Comparison of ENCODE assay signal across 9 mouse cellular contexts in the genomic region with DNA sequence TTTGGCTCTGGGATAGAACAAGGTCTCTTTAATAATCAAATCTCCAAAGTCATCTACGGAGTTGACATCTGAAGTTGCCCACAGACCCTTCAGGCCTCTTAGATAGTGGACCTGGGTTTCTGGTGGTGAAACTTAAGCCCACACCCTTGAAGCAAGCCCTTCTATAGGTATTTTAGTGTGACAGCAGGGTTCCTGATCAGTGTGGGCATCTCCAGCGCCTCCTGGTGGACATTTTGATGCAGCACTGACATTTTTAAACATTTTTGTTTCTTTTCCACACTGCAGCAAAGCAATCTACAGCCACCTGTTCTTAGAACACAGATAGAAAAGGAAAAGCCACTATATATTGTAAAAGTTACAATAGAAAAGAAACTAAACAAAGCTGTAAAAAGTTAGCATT. TPM values are rescaled to one million over a fixed set of nuclear protein-coding genes. Genes with fewer than 3 reads are reported as not detected.
DNase-seq lines count a peak whose midpoint lies in the region; ATAC-seq and TF ChIP-seq lines count a peak whose summit lies in the region.
"Had no signal": no experiment of that assay in that cellular context is flagged by ENCODE, and none has a peak within 500 bp of the region (broad histone marks: within the 10 kb centered on the region; RNA-seq: fewer than 3 reads in every experiment).

No protein-coding gene starts in this region.

- TF ChIP-seq EP300 in heart, adult 2 months (IDR thresholded peaks at IDR 0.05; ENCODE audit: insufficient read depth, low read depth, low read length): no peak

- peak; percentile 86 for TF ChIP-seq CTCF in heart, adult 2 months (IDR thresholded peaks at IDR 0.05)

- intact Hi-C loops in heart, adult 2 months (cut with DNase I): loop anchor here (1.0 kb wide), 1 partner anchor 32 kb away; no protein-coding TSS in a partner anchor

- peak in 1 of 2 experiments; percentile 33 for DNase-seq in heart, adult 2 months
- DNase-seq in urinary bladder, postnatal 25 days (ENCODE audit: low spot score): peak; percentile 20
- DNase-seq in urinary bladder, postnatal 4 days (ENCODE audit: low spot score in 2 of 2): no peak
- DNase-seq in lung, postnatal 14 days: peak; percentile 57
- DNase-seq in left cerebral cortex, adult 9 months (ENCODE audit: low spot score in 2 of 2): no peak
- no peak for DNase-seq in layer of hippocampus, postnatal 36 days

- no peak for TF ChIP-seq POLR2A in heart, adult 2 months (IDR thresholded peaks at IDR 0.05; ENCODE audit: insufficient read depth, low read depth, low read length)

- no peaks in the 10 kb centered on the region for H3K79me2 ChIP-seq in heart, adult 2 months (replicated peaks; ENCODE audit: control insufficient read depth, insufficient read depth, low read length)

- H3K9ac ChIP-seq in heart, adult 2 months (ENCODE audit: low read depth, low read length): no peak overlapping the region
- no peak overlapping the region for H3K9ac ChIP-seq in heart, embryonic 11.5 days (ENCODE audit: low read depth, low read length)

- WGBS in heart, adult 2 months: 20% methylated on average over 2 of the region's 2 CpGs
- 33% methylated on average over 2 of the region's 2 CpGs for WGBS in heart, embryonic 11.5 days (ENCODE audit: insufficient replicate concordance)

- H3K4me3 ChIP-seq in heart, adult 2 months: no peak overlapping the region
- H3K4me3 ChIP-seq in heart, embryonic 11.5 days (ENCODE audit: low read depth, low read length): no peak overlapping the region

- no peaks in the 10 kb centered on the region for H3K36me3 ChIP-seq in heart, adult 2 months (ENCODE audit: control insufficient read depth, insufficient read depth, low read length)
- no peaks in the 10 kb centered on the region; the same call in 1 of the 2 replicates for H3K36me3 ChIP-seq in heart, embryonic 11.5 days (ENCODE audit: control insufficient read depth, insufficient read depth, low read length)

- H3K27me3 ChIP-seq in heart, adult 2 months (ENCODE audit: control insufficient read depth, insufficient read depth, low read length): no peaks in the 10 kb centered on the region
- H3K27me3 ChIP-seq in heart, embryonic 11.5 days (ENCODE audit: control insufficient read depth, insufficient read depth, low read length): no peaks in the 10 kb centered on the region

- no peaks in the 10 kb centered on the region for H3K9me3 ChIP-seq in heart, embryonic 11.5 days (replicated peaks; ENCODE audit: control insufficient read depth, low read length)

- H3K27ac ChIP-seq in heart, adult 2 months: no peak overlapping the region
- no peak overlapping the region for H3K27ac ChIP-seq in heart, embryonic 11.5 days (ENCODE audit: low read depth, low read length)

- no peak for ATAC-seq in heart, embryonic 11.5 days (replicated peaks; ENCODE audit: insufficient number of reproducible peaks, low FRiP score, low TSS enrichment)
- ATAC-seq in erythroid progenitor cell, adult 5-6 weeks (replicated peaks; ENCODE audit: low FRiP score, poor library complexity, severe bottlenecking): peak; percentile 48; the same call in 1 of the 2 replicates

- no peaks in the 10 kb centered on the region for H3K4me1 ChIP-seq in heart, adult 2 months (ENCODE audit: control insufficient read depth, insufficient read depth, low read length)
- no peaks in the 10 kb centered on the region for H3K4me1 ChIP-seq in heart, embryonic 11.5 days (ENCODE audit: control insufficient read depth, insufficient read depth, low read length)

- no peak overlapping the region for H3K4me2 ChIP-seq in heart, embryonic 11.5 days

RNA-seq across cellular contexts. Expression of gene Trim6, which starts 12.6 kb away (rescaled TPM):
- under 1 TPM; 0.10 to 0.34 TPM for total RNA-seq in heart, adult 2 months (2021)
- polyA plus RNA-seq in heart, adult 2 months (2012; rRNA removed): 0.33 and 1.3 TPM in 2 replicates
- polyA plus RNA-seq in heart, embryonic 11.5 days (2014; fragmentation: Nextera tagmentation; extraction: Ambion mirVana): 9.8 and 9.9 TPM in 2 replicates
- 1.7 TPM in 1 of 2 replicates, not detected in the other for total RNA-seq in erythroid progenitor cell, adult 5-6 weeks (2015; ENCODE audit: low replicate concordance)
- not detected in 2 replicates for total RNA-seq in erythroid progenitor cell, adult 5-6 weeks (2017; ENCODE audit: low replicate concordance)
- under 1 TPM in 1 of 2 experiments, not detected in 1; 0.22 TPM for total RNA-seq in layer of hippocampus, postnatal 36 days (2021)

RNA-seq across cellular contexts. Expression of gene Trim34a, which starts 13.1 kb away (rescaled TPM):
- total RNA-seq in heart, adult 2 months (2021): 1 to 10 TPM; 3.9 to 4.0 TPM
- 2.9 and 5.4 TPM in 2 replicates for polyA plus RNA-seq in heart, adult 2 months (2012; rRNA removed)
- polyA plus RNA-seq in heart, embryonic 11.5 days (2014; fragmentation: Nextera tagmentation; extraction: Ambion mirVana): 2.2 and 2.9 TPM in 2 replicates
- total RNA-seq in erythroid progenitor cell, adult 5-6 weeks (2015; ENCODE audit: low replicate concordance): 9.0 and 11.7 TPM in 2 replicates
- 7.6 and 13.5 TPM in 2 replicates for total RNA-seq in erythroid progenitor cell, adult 5-6 weeks (2017; ENCODE audit: low replicate concordance)
- 1 to 10 TPM; 1.4 to 2.2 TPM for total RNA-seq in layer of hippocampus, postnatal 36 days (2021)

RNA-seq across cellular contexts. Expression of gene Olfr649, which starts 35.4 kb away (rescaled TPM):
- total RNA-seq in heart, adult 2 months (2021): not detected
- polyA plus RNA-seq in heart, adult 2 months (2012; rRNA removed): not detected in 2 replicates
- polyA plus RNA-seq in heart, embryonic 11.5 days (2014; fragmentation: Nextera tagmentation; extraction: Ambion mirVana): not detected in 2 replicates
- total RNA-seq in erythroid progenitor cell, adult 5-6 weeks (2015; ENCODE audit: low replicate concordance): not detected in 2 replicates
- total RNA-seq in erythroid progenitor cell, adult 5-6 weeks (2017; ENCODE audit: low replicate concordance): 0.83 TPM in 1 of 2 replicates, not detected in the other
- total RNA-seq in layer of hippocampus, postnatal 36 days (2021): not detected
- total RNA-seq: layer of hippocampus, postnatal 14 days had no signal

RNA-seq across cellular contexts. Expression of gene Olfr648, which starts 48.0 kb away (rescaled TPM):
- not detected for total RNA-seq in heart, adult 2 months (2021)
- not detected in 2 replicates for polyA plus RNA-seq in heart, adult 2 months (2012; rRNA removed)
- 0.24 and 0.30 TPM in 2 replicates for polyA plus RNA-seq in heart, embryonic 11.5 days (2014; fragmentation: Nextera tagmentation; extraction: Ambion mirVana)
- total RNA-seq in erythroid progenitor cell, adult 5-6 weeks (2015; ENCODE audit: low replicate concordance): 0.72 and 1.3 TPM in 2 replicates
- 0.68 TPM in 1 of 2 replicates, not detected in the other for total RNA-seq in erythroid progenitor cell, adult 5-6 weeks (2017; ENCODE audit: low replicate concordance)
- total RNA-seq in layer of hippocampus, postnatal 36 days (2021): under 1 TPM; 0.27 to 0.30 TPM

RNA-seq across cellular contexts. Expression of gene Trim5, which starts 56.7 kb away (rescaled TPM):
- 1 to 10 TPM; 2.1 TPM for total RNA-seq in heart, adult 2 months (2021)
- 0.41 and 0.50 TPM in 2 replicates for polyA plus RNA-seq in heart, adult 2 months (2012; rRNA removed)
- 0.42 and 0.57 TPM in 2 replicates for polyA plus RNA-seq in heart, embryonic 11.5 days (2014; fragmentation: Nextera tagmentation; extraction: Ambion mirVana)
- 2.5 TPM in 1 of 2 replicates, not detected in the other for total RNA-seq in erythroid progenitor cell, adult 5-6 weeks (2015; ENCODE audit: low replicate concordance)
- total RNA-seq in erythroid progenitor cell, adult 5-6 weeks (2017; ENCODE audit: low replicate concordance): 0.76 and 1.5 TPM in 2 replicates
- total RNA-seq in layer of hippocampus, postnatal 36 days (2021): under 1 TPM; 0.47 to 0.68 TPM

Comparison
In these comparisons a context has a peak if more than half of its experiments do, and no peak if none do; other contexts are left out.
1. DNase-seq: peak in urinary bladder, postnatal 25 days (single experiment) and lung, postnatal 14 days (single experiment); none in urinary bladder, postnatal 4 days (0 of 2), left cerebral cortex, adult 9 months (0 of 2) and layer of hippocampus, postnatal 36 days (0 of 2).